Mouse (Mus musculus) cerebellum, adult 18-20 months (tissue): ENCODE measurements around the gene Olfr71.

Experiments
- DNase-seq, 2 experiments: peaks; one replicate each; pipeline ENCODE4 v3.0.0; 2021

Gene Olfr71

GRCm38 (mm10) chr4:43655656-43656338, 54.3 kb downstream of the Olfr71 start:
- no peak for DNase-seq
